Mouse (Mus musculus) left cerebral cortex, adult 8-10 months (tissue): Measurements from ENCODE around the gene Zbtb37. TPM values are rescaled to one million over a fixed set of nuclear protein-coding genes. Genes with fewer than 3 reads are reported as not detected.

Experiments used
- DNase-seq, 2 experiments: peaks; one replicate each; pipeline ENCODE4 v3.0.0; 2022; ENCODE audit warnings: low spot score in 2 of 2
- total RNA-seq, 4 experiments: library from RNA; stranded (reverse); gene quantifications; 2 replicates each; pipeline ENCODE4 v1.2.4; 2022

The Zbtb37 gene
- total RNA-seq, 4 experiments from 2014 or later: 20.1 to 25.1 (median 21.3) TPM

GRCm38 (mm10) chr1:160980537-160981234 lies 54.0 kb downstream of the Zbtb37 start:
- no peak for DNase-seq

GRCm38 (mm10) chr1:160980021-160980420 lies 54.6 kb downstream of the Zbtb37 start:
- no peak for DNase-seq

- no peak for DNase-seq
These were observed 56.4 kb downstream of the Zbtb37 start, which contains the start of gene Serpinc1 for GRCm38 (mm10) chr1:160978071-160978735. TSS of gene Serpinc1 (plus strand) at chr1:160978585.

- DNase-seq: no peak
These were observed 66.0 kb downstream of the Zbtb37 start for GRCm38 (mm10) chr1:160968643-160969042.

- no peak for DNase-seq
These were observed 67.4 kb downstream of the Zbtb37 start for GRCm38 (mm10) chr1:160967268-160967667.

GRCm38 (mm10) chr1:160963199-160963598 lies 71.5 kb downstream of the Zbtb37 start:
- DNase-seq: no peak

Other genes starting within 250 kb of the Zbtb37 start
- gene Rabgap1l, start 241.6 kb downstream of the Zbtb37 start, total RNA-seq: 100 to 1,000 TPM; 202 to 244 (median 218) TPM
- 10 to 100 TPM; 37.8 to 43.1 (median 40.2) TPM for gene Rc3h1, start 128.4 kb downstream of the Zbtb37 start, total RNA-seq
- under 1 TPM in 2 of 4 experiments, not detected in 2; 0.14 to 0.39 TPM for gene Serpinc1, start 56.3 kb downstream of the Zbtb37 start, total RNA-seq
- 10 to 100 TPM; 20.4 to 27.5 (median 24.7) TPM for gene Dars2, start 35.8 kb upstream of the Zbtb37 start, total RNA-seq
- gene Cenpl, start 35.9 kb upstream of the Zbtb37 start, total RNA-seq: 1 to 10 TPM; 1.6 to 2.7 (median 1.7) TPM
- gene Klhl20, start 96.7 kb upstream of the Zbtb37 start, total RNA-seq: 10 to 100 TPM; 16.5 to 19.5 (median 17.6) TPM
- gene Ankrd45, start 107.8 kb upstream of the Zbtb37 start, total RNA-seq: 10 to 100 TPM; 69.2 to 76.3 (median 74.0) TPM
- gene Tex50, start 124.5 kb upstream of the Zbtb37 start, total RNA-seq: under 1 TPM in 1 of 4 experiments, not detected in 3; 0.37 TPM
- 100 to 1,000 TPM; 344 to 455 (median 377) TPM for gene Prdx6, start 216.4 kb upstream of the Zbtb37 start, total RNA-seq